Mouse (Mus musculus) heart, embryonic 12.5 days (tissue): ENCODE measurements around the gene E2f3. TPM values are rescaled to one million over a fixed set of nuclear protein-coding genes. Genes with fewer than 3 reads are reported as not detected.
A peak's percentile ranks its signal among the peaks of the same experiment; 100 is the strongest.

Experiments
- ATAC-seq: fragments of 200-750 bp; cut with Nextera tagmentation; 2 replicates; pipeline ENCODE4 v1.8.0; 2017; ENCODE audit warnings: moderate TSS enrichment, moderate library complexity; ENCODE audit not compliant: insufficient number of reproducible peaks, low FRiP score
- H3K27ac ChIP-seq: fragments of 300-500 bp; sonication (generic); 2 replicates; pipeline ENCODE4 v1.5.1; 2016; ENCODE audit warnings: mild to moderate bottlenecking, moderate library complexity; ENCODE audit not compliant: poor library complexity, severe bottlenecking
- H3K27me3 ChIP-seq: fragments of 300-500 bp; sonication (generic); replicated peaks from 2 replicates; pipeline ENCODE4 v1.6.1; 2016; ENCODE audit warnings: mild to moderate bottlenecking, moderate library complexity
- H3K36me3 ChIP-seq: fragments of 300-500 bp; sonication (generic); 2 replicates; pipeline ENCODE4 v1.6.1; 2016; ENCODE audit warnings: mild to moderate bottlenecking, moderate library complexity
- H3K4me1 ChIP-seq: fragments of 300-500 bp; sonication (generic); replicated peaks from 2 replicates; pipeline ENCODE4 v1.6.1; 2016; ENCODE audit warnings: mild to moderate bottlenecking
- H3K4me2 ChIP-seq: fragments of 300-500 bp; sonication (generic); 2 replicates; pipeline ENCODE4 v1.6.1; 2016; ENCODE audit warnings: mild to moderate bottlenecking, moderate library complexity
- H3K4me3 ChIP-seq: fragments of 300-500 bp; sonication (generic); 2 replicates; pipeline ENCODE4 v1.5.1; 2016; ENCODE audit warnings: mild to moderate bottlenecking
- H3K9ac ChIP-seq: fragments of 300-500 bp; sonication (generic); 2 replicates; pipeline ENCODE4 v1.6.1; 2016; ENCODE audit warnings: mild to moderate bottlenecking, moderate library complexity
- H3K9me3 ChIP-seq: fragments of 300-500 bp; sonication (generic); replicated peaks from 2 replicates; pipeline ENCODE4 v1.6.1; 2016; ENCODE audit warnings: mild to moderate bottlenecking, moderate library complexity
- WGBS: fragments of 180-500 bp; shearing (Covaris S2); methylation state at CpG from one replicate; pipeline ENCODE4 v1.1.7; 2016; 5-methylcytosine and 5-hydroxymethylcytosine counted together
- polyA plus RNA-seq: library from polyadenylated mRNA; unstranded; fragments of >200 nt; fragmentation: Nextera tagmentation; extraction: Ambion mirVana; gene quantifications from 2 replicates; pipeline ENCODE4 v1.2.1, GENCODE M21; 2016

The E2f3 gene
- polyA plus RNA-seq, 1 experiment from 2014 or later, result 13.5 TPM

GRCm38 (mm10) chr13:29866780-29867179 lies 119.1 kb downstream of the E2f3 start:
- no peak for ATAC-seq
- no peaks in the 10 kb centered on the region for H3K36me3 ChIP-seq
- no peak overlapping the region for H3K4me2 ChIP-seq
- H3K4me3 ChIP-seq, result no peak overlapping the region
- 79% methylated on average over 3 of the region's 3 CpGs for WGBS
- H3K27ac ChIP-seq, result no peak overlapping the region
- no peaks in the 10 kb centered on the region for H3K27me3 ChIP-seq
- H3K9ac ChIP-seq, result no peak overlapping the region
- H3K9me3 ChIP-seq, result no peaks in the 10 kb centered on the region
- peaks cover 13% of the 10 kb centered on the region for H3K4me1 ChIP-seq

GRCm38 (mm10) chr13:29864331-29864730 lies 121.5 kb downstream of the E2f3 start:
- no peaks in the 10 kb centered on the region for H3K27me3 ChIP-seq
- no peaks in the 10 kb centered on the region for H3K36me3 ChIP-seq
- no peak overlapping the region for H3K27ac ChIP-seq
- H3K4me2 ChIP-seq, result no peak overlapping the region
- WGBS, result 74% methylated on average over 6 of the region's 6 CpGs
- H3K4me3 ChIP-seq, result no peak overlapping the region
- no peak overlapping the region for H3K9ac ChIP-seq
- no peaks in the 10 kb centered on the region for H3K4me1 ChIP-seq
- H3K9me3 ChIP-seq, result no peaks in the 10 kb centered on the region
- no peak for ATAC-seq

GRCm38 (mm10) chr13:29860087-29860486 lies 125.8 kb downstream of the E2f3 start:
- no peak overlapping the region for H3K4me3 ChIP-seq
- H3K27me3 ChIP-seq, result no peaks in the 10 kb centered on the region
- H3K4me2 ChIP-seq, result no peak overlapping the region
- WGBS, result 37% methylated on average over 2 of the region's 2 CpGs
- ATAC-seq, result no peak
- H3K9ac ChIP-seq, result no peak overlapping the region
- peaks cover 3% of the 10 kb centered on the region; the same call in 1 of the 2 replicates for H3K4me1 ChIP-seq
- H3K36me3 ChIP-seq, result no peaks in the 10 kb centered on the region
- no peaks in the 10 kb centered on the region for H3K9me3 ChIP-seq
- H3K27ac ChIP-seq, result no peak overlapping the region

- peaks cover 2% of the 10 kb centered on the region; the same call in 1 of the 2 replicates for H3K36me3 ChIP-seq
- peak overlapping the region; percentile 42 for H3K4me2 ChIP-seq
- H3K9ac ChIP-seq, result no peak overlapping the region
- peak; percentile 55; the same call in 1 of the 2 replicates for ATAC-seq
- WGBS, result 16% methylated on average over 4 of the region's 4 CpGs
- H3K4me1 ChIP-seq, result peaks cover 13% of the 10 kb centered on the region
- H3K9me3 ChIP-seq, result no peaks in the 10 kb centered on the region
- no peaks in the 10 kb centered on the region for H3K27me3 ChIP-seq
- no peak overlapping the region for H3K4me3 ChIP-seq
- H3K27ac ChIP-seq, result no peak overlapping the region
Measured at GRCm38 (mm10) chr13:29857436-29857835, 128.4 kb downstream of the E2f3 start.

Other genes starting within 250 kb of the E2f3 start
- gene Cdkal1, start 130.4 kb downstream of the E2f3 start, polyA plus RNA-seq, result 25.9 and 31.9 TPM in 2 replicates
- 2.6 and 3.2 TPM in 2 replicates for gene Mboat1, start 150.4 kb upstream of the E2f3 start, polyA plus RNA-seq